Mouse (Mus musculus): ENCODE measurements around the gene 1700102P08Rik. TPM values are rescaled to one million over a fixed set of nuclear protein-coding genes. Genes with fewer than 3 reads are reported as not detected.

1700102P08Rik gene
- polyA plus RNA-seq, 1 experiment from 2014 or later = 0.47 TPM

DNA sequence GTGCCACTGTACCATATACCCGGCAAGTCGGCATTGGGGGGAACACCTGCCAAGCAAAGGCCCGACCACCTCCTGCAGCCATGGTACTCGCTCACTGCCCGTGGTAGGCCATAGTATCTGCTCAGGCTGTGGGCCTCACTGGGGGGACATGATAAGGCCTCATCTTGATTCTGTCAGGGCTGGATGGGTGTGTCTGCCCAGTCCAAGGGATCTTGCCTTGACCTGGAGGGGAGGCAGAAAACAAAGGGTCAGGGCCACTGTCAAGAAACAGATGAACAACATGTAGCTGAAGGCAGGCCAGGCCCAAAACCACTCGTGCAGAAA is 58.5 kb downstream of the 1700102P08Rik start:
- Histone ChIP-seq H3K4me3 (replicated peaks) (peak overlapping the region; percentile 70), H3K4me2 (peak overlapping the region; percentile 99), H3K27me3 (no peaks in the 10 kb centered on the region), H3K9me3 (replicated peaks) (no peaks in the 10 kb centered on the region), H3K9ac (peak overlapping the region; percentile 75), H3K27ac (peak overlapping the region; percentile 87), H3K36me3 (peaks cover 18% of the 10 kb centered on the region), H3K4me1 (replicated peaks) (peaks cover 61% of the 10 kb centered on the region)
- peak; percentile 83 for ATAC-seq (ENCODE audit: low read depth)
- 13% methylated on average over 6 of the region's 6 CpGs for WGBS (ENCODE audit: insufficient replicate concordance)
- DNase-seq = peak; percentile 65

DNA sequence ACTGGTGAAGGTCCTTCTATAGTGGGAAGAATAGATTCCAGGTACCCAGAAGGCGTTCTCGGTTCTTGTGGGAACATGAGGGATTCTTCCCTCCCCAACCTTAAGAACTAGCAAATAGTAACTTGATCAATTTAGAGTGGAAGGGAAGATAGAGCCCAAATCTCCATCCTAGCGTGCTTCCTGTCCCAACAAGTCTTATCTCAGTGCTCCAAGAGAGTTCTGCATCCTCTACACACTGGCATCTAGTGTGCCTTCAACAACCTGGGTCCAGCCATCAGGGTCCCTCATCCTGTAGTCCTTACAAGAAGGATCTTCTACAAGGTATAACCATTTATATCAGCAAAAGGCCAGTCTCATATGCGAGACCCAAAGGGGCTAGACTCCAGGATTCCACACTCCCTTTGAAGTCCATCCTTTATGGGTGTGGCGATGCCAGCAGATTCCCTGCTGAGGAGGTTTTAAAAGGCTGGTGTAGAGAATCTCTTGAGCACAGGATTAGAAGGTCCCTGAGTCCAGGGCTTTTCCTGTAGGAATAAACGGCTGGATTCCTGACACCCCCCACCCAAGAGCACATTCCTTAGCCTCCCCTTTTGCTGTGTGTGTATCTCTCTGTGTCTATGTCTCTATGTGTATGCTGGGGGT is 59.0 kb downstream of the 1700102P08Rik start:
- DNase-seq (no peak), ATAC-seq (ENCODE audit: low read depth) (peak; percentile 33; the same call in 1 of the 2 replicates)
- Histone ChIP-seq H3K4me1 (replicated peaks) (peaks cover 66% of the 10 kb centered on the region), H3K9me3 (replicated peaks) (no peaks in the 10 kb centered on the region), H3K4me2 (peak overlapping the region; percentile 99), H3K36me3 (peaks cover 18% of the 10 kb centered on the region), H3K27me3 (no peaks in the 10 kb centered on the region), H3K27ac (peak overlapping the region; percentile 87), H3K9ac (peak overlapping the region; percentile 75), H3K4me3 (replicated peaks) (peak overlapping the region; percentile 70)
- WGBS (ENCODE audit: insufficient replicate concordance) = 40% methylated on average over 6 of the region's 6 CpGs

DNA sequence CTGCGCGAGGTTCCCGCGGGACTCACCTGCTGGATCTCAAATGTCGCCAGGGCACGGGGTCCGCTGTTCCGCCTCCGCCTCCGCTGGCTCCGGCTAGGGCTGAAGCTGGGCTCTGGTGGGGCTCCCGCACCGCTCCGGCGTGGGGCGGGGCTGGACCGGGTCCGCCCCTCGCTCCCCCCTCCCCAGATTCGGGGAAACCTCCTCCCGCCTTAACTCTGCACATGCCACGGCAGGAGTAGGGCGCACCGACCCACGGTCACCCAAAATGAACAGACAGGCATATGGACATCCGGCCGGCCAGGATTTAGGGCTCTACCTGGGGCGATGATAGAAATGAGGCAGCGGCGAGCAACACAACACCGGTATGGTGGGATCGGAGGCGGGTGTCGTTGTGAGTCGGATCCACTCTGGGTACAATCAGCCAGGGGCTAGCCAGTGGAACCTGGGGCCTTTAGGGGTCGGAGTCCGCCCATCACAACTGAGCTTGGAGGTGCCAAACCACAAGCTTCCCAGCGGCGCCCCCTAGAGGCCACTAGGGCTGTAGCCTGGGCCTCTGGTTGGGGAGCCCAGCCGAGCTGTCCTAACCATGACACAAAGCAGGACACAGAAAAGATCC is 59.8 kb downstream of the 1700102P08Rik start:
- Histone ChIP-seq H3K9ac (peak overlapping the region; percentile 75), H3K27ac (peak overlapping the region; percentile 87), H3K36me3 (peaks cover 18% of the 10 kb centered on the region), H3K4me1 (replicated peaks) (peaks cover 73% of the 10 kb centered on the region), H3K9me3 (replicated peaks) (no peaks in the 10 kb centered on the region), H3K4me3 (replicated peaks) (peak overlapping the region; percentile 70), H3K27me3 (no peaks in the 10 kb centered on the region), H3K4me2 (peak overlapping the region; percentile 99)
- under 1% methylated on average over 40 of the region's 40 CpGs for WGBS (ENCODE audit: insufficient replicate concordance)
- DNase-seq (peak; percentile 81), ATAC-seq (ENCODE audit: low read depth) (peak; percentile 80)

DNA sequence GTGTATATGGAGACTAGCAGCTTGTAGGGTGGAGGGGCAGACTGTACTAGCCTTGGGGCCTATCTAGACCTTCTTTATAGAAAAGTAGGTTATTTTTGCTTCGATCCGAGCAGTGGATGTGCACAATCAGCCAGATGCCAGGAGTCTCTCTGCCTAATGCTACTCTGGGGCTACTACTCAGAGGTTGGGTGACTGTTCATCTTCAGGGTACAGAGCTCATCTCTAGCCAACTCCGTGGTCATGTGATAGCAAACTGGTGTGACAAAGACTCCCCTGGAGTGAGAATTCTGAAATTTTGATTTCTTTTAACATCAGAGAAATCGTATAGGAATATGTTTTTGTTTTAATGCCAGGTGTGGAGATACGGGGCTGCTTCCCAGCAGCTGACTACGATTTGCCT is 60.3 kb downstream of the 1700102P08Rik start:
- Histone ChIP-seq H3K4me1 (replicated peaks) (peaks cover 75% of the 10 kb centered on the region), H3K9me3 (replicated peaks) (no peaks in the 10 kb centered on the region), H3K9ac (peak overlapping the region; percentile 75; the same call in 1 of the 2 replicates), H3K4me2 (peak overlapping the region; percentile 99), H3K36me3 (peaks cover 13% of the 10 kb centered on the region), H3K4me3 (replicated peaks) (peak overlapping the region; percentile 70), H3K27me3 (no peaks in the 10 kb centered on the region), H3K27ac (peak overlapping the region; percentile 87; the same call in 1 of the 2 replicates)
- DNase-seq = no peak
- ATAC-seq (ENCODE audit: low read depth) = peak; percentile 6
- WGBS (ENCODE audit: insufficient replicate concordance) = 49% methylated on average over 6 of the region's 6 CpGs

DNA sequence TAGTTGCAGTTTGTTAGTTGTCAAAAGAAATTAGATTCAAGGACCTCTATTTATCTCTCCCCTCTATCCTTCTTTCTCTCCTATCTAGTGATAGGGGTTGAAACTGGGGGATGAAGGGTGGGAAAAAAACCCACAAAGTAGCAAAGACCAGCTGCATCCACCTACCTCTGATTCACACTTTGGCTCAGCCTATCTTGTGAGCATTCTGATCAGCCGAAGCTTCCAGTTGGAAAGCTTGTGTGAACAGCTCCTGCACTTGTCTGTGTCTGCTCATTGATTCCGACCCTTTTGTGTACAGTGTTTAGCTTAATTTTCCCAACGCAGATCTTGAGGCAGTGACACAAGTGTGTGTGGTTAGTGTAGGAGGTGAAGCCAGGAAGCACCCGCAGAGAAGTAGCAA is 60.9 kb downstream of the 1700102P08Rik start:
- Histone ChIP-seq H3K36me3 (peaks cover 7% of the 10 kb centered on the region), H3K27me3 (no peaks in the 10 kb centered on the region), H3K4me3 (replicated peaks) (no peak overlapping the region), H3K4me1 (replicated peaks) (peaks cover 75% of the 10 kb centered on the region), H3K9ac (0 out of 2 replicates have a peak overlapping the region, but pooled peaks have one; percentile 14), H3K9me3 (replicated peaks) (no peaks in the 10 kb centered on the region), H3K4me2 (no peak overlapping the region), H3K27ac (no peak overlapping the region)
- DNase-seq (no peak), ATAC-seq (ENCODE audit: low read depth) (no peak)
- 73% methylated on average over 4 of the region's 4 CpGs for WGBS (ENCODE audit: insufficient replicate concordance)

DNA sequence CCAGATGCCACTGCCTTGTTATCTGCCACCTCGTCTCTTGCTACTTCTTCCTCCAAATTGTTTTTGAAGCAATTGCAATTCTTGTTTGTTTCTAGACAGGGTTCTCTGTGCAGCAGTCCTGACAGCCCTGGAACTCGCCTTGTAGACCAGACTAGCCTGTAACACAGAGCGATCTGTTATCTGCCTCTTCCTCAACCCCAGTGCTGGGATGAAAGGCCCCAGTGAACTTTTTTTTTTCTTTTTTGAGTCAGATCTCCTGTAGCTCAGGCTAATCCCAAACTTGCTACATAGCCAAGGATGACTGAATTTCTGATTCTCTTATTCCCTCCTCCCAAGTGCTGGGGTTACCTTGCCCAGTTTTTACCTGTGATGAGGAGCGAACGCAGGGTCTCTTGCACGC is 61.8 kb downstream of the 1700102P08Rik start:
- WGBS (ENCODE audit: insufficient replicate concordance) = 61% methylated on average over 6 of the region's 6 CpGs
- H3K4me1 ChIP-seq (replicated peaks) = peaks cover 73% of the 10 kb centered on the region

DNA sequence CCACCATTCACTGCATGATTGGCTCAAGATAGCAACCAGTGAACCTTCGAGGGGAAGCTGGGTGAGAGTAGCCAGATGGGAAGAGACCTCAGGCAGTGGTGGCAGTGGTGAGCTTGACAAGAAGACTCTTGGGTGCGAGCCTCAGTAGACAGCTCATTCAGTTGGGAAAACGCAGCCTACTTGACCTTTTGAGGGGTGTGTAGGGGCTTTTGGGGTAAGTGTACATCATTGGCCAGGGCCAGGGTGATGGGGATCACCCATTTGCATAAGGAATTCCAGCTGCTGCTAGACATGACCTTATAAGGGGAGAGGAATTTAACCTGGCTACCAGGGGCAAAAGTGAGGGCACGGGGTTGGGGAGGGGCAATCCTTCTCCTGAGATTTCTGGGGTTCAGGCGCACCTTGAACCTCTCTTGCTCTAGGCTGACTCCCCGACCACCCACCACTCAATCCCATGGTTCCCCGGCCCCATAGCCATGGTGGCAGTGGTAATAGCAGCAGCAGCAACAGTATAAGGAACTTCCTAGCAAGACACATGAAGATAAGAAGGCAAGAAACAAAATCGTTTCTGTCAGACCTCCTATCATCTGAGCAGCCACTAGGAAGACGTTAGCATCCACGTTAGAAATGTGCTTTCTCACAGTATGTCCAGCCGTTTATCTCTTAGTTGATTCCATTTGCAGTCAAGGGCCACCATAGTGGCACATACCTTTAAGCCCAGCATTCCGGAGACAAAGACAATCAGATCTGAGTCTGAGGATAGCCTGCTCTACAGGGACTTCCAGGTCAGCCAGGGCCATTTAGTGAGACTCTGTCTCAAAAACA is 63.4 kb downstream of the 1700102P08Rik start:
- ATAC-seq (ENCODE audit: low read depth) (no peak), DNase-seq (no peak)
- H3K27me3 ChIP-seq = no peaks in the 10 kb centered on the region
- no peaks in the 10 kb centered on the region for H3K9me3 ChIP-seq (replicated peaks)
- peaks cover 68% of the 10 kb centered on the region for H3K4me1 ChIP-seq (replicated peaks)
- H3K36me3 ChIP-seq = no peaks in the 10 kb centered on the region
- H3K27ac ChIP-seq = 0 out of 2 replicates have a peak overlapping the region, but pooled peaks have one; percentile 7
- WGBS (ENCODE audit: insufficient replicate concordance) = 41% methylated on average over 12 of the region's 12 CpGs
- no peak overlapping the region for H3K4me2 ChIP-seq
- H3K9ac ChIP-seq = no peak overlapping the region
- H3K4me3 ChIP-seq (replicated peaks) = no peak overlapping the region

More for the DNA sequence above, 61.8 kb downstream of the 1700102P08Rik start:
- Histone ChIP-seq H3K4me3 (replicated peaks) (no peak overlapping the region), H3K9ac (no peak overlapping the region), H3K9me3 (replicated peaks) (no peaks in the 10 kb centered on the region), H3K36me3 (no peaks in the 10 kb centered on the region), H3K27ac (no peak overlapping the region), H3K4me2 (no peak overlapping the region), H3K27me3 (no peaks in the 10 kb centered on the region)
- DNase-seq (no peak), ATAC-seq (ENCODE audit: low read depth) (no peak)

DNA sequence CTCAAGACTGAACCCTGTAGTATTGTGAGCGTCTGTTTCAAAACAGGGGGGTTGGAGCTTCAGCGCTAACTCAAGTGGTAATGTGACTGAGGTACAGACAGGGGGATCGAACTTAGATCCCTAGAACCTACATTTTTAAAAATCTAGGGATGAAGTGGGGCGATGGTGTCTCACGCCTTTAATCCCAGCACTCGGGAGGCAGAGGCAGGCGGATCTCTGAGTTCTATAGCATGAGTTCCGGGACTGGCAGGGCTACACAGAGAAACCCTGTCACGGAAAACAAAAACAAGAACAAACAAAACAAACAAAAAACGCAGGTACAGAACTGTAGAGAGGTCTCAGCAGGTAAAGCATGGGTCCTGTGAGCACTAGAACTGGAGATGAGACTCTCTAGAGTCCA is 64.3 kb downstream of the 1700102P08Rik start:
- Histone ChIP-seq H3K27ac (0 out of 2 replicates have a peak overlapping the region, but pooled peaks have one; percentile 32), H3K36me3 (no peaks in the 10 kb centered on the region), H3K4me3 (replicated peaks) (no peak overlapping the region), H3K27me3 (no peaks in the 10 kb centered on the region), H3K4me2 (no peak overlapping the region), H3K9me3 (replicated peaks) (no peaks in the 10 kb centered on the region), H3K4me1 (replicated peaks) (peaks cover 68% of the 10 kb centered on the region), H3K9ac (no peak overlapping the region)
- 72% methylated on average over 10 of the region's 10 CpGs for WGBS (ENCODE audit: insufficient replicate concordance)
- DNase-seq (no peak), ATAC-seq (ENCODE audit: low read depth) (no peak)

DNA sequence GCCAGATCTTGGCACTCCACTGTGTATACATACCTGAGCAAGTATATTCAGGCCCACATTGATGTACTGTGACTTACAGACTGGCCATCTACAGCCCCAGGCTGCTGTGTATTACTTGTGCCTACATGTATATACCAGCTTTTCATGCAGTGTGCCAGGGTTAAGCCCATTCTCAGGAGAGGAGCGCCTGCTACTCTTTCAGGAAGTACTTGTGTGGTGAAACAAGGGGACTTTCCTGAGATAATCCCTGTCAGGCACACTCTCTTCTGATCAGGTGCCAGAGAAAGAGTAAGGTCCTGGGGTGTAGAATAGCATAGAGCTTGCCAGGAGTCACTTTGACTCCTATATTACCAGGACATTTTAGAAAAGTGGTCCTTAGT is 67.3 kb downstream of the 1700102P08Rik start:
- WGBS (ENCODE audit: insufficient replicate concordance) = 88% methylated on average over 1 of the region's 1 CpGs
- no peak; the same call in 1 of the 2 replicates for ATAC-seq (ENCODE audit: low read depth)

More for the DNA sequence above, 67.3 kb downstream of the 1700102P08Rik start:
- peaks cover 47% of the 10 kb centered on the region for H3K4me1 ChIP-seq (replicated peaks)
- no peaks in the 10 kb centered on the region for H3K27me3 ChIP-seq
- H3K4me3 ChIP-seq (replicated peaks) = peak overlapping the region; percentile 91
- H3K36me3 ChIP-seq = peaks cover 26% of the 10 kb centered on the region
- peak overlapping the region; percentile 90; the same call in 1 of the 2 replicates for H3K9ac ChIP-seq
- DNase-seq = no peak
- H3K27ac ChIP-seq = peak overlapping the region; percentile 91
- H3K9me3 ChIP-seq (replicated peaks) = no peaks in the 10 kb centered on the region
- peak overlapping the region; percentile 88 for H3K4me2 ChIP-seq

All from liver, embryonic 13.5 days (tissue).